Mouse (Mus musculus) spleen, adult 18-20 months (tissue): ENCODE data around the gene Ddx52.
A peak's percentile ranks its signal among the peaks of the same experiment; 100 is the strongest.

Experiments used
- DNase-seq, 2 experiments: peaks; one replicate each; pipeline ENCODE4 v3.0.0; 2022; ENCODE audit warnings: mixed read lengths in 2 of 2

Gene Ddx52

DNA sequence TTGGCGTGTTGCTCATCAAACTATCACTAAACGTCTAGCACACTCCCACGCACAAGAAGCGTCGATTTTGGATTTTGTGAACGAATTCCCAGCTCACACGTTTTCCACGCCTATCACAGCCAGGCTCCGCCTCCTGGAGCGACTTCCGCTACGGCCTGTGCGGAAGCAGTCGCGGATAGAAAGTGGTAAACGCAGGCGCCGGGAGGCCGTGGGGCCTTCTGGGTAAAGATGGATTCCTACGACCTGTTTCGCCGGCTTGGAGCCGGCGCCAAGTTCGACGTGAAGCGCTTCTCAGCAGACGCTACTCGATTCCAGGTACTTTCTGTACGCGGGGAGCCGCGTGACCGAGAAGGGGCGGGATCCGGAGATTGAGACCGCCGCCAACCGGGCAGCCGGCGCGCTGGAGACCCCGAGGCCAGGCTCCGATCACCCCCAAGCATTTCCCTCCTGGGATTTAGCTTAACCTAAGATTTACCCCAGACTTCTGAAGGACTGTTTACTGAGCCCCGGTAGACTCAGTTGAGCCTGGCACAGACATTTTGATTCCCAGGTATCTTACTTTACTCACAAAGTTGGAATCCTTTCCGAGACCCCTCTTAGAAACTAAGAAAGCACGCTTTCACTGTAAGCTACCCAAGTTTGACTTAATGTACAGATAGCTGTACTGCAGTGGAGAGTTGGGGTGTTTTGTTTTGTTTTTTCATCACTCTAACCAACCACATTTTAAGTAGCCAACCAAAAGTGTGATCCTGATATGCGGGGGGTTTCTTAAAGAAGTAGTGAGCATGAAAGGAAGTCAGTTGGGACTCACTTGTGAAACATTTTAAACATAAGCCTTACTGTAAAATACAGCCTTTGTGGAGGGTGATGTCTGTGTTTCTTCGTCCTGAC is at the start of gene Ddx52:
Ddx52 (plus strand) TSS at position 113 of the 891 bp plus-strand sequence.
- DNase-seq, result peak; percentile 72 to 80

DNA sequence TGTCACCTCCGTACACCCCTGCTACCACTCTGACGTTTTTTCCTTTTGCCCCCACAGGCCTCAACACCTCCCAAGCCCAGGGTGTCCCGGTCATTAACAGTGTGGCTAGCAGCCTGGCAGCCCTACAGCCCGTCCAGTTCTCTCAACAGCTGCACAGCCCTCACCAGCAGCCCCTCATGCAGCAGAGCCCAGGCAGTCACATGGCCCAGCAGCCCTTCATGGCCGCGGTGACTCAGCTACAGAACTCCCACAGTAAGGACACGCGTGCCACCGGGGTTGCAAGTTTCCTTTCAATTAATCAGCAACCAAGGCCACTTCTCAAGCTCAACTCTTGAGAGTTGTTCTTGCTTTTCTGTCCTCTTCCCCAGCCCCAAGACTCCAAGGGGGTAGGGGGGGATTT is 48.5 kb upstream of the Ddx52 start:
- DNase-seq, result no peak

DNA sequence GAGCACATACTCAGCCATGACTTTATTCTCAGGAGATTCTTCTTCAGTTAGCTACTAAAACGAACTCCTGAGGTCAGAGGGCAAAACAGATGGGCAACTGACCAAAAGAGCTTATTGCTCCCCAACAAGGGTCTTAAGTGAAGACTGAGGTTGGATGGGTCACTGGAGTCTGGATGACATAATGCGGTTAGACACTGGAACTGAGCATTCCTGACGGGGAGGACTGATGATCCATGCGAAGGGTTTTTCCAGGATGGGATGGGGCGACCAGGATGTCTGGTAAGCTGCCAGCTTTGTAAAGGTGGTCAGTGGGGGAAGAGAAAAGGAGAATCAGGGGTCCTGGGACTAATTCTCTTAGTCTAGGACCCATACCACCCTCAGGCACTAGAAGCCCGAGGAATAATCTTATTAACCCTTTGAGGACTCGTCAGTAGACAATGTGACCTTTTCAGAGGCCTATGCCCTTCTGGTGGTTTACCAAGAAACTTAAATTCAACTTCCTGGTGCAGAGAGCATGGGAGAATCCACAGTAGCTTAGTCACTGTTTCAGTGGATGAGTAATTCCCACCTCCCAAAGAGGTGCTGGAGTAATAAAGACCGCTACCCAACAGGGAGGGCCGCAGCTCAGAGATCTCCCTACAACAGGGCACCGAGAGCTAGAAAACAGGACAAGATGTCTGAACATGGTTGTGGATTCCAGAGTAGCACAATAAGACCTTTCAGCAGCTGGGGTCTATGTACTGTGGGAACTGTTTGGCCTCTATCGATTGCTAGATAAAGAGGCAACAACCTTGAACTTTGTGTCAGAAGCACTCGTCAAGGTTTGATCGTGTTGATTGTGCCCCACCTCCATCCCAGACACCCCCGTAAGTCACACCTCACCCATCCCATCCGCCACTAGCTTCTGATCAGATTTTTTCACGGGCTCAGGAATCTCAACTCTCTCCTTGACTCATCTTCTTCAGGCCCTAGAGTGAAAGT is 45.1 kb upstream of the Ddx52 start:
- DNase-seq, result no peak

DNA sequence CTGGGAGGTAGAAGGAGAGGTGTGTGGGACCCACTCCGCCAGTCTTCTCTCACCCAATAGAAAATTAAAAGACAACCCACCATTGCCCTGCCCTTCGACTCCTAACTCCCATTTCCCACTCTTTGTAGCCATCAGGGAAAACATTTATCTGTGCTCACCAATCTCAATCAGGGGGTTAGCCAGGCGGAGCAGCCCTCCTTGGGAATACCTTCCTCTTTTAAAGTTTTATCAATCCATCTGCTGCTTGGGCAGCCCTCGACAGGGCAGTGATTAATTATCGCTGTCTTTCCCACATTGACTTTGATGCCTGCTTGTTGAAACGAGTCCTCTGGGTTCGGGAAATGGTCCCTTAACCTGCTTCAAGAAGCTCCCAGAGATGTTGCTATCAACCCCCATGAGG is 44.3 kb upstream of the Ddx52 start:
- DNase-seq, result no peak

DNA sequence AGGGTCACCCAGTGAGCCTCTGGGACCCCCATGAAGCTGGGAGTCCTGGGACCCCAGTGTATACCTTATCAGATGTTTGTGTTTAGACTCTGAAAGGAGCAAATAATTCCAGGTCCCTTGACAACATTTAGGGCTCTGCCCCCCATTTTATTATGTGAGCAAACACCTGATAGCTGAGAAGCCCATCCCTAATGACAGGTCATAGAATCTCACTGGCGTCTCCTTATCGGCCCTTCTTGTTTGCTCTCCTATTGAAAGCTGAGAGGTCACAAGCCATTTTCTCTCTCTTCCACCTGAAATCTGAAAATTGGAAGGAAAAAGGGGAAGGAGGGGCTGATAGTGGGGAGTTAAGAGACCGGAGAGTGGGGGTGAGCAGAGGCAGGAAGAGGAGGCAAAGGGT is 39.0 kb upstream of the Ddx52 start:
- no peak for DNase-seq

DNA sequence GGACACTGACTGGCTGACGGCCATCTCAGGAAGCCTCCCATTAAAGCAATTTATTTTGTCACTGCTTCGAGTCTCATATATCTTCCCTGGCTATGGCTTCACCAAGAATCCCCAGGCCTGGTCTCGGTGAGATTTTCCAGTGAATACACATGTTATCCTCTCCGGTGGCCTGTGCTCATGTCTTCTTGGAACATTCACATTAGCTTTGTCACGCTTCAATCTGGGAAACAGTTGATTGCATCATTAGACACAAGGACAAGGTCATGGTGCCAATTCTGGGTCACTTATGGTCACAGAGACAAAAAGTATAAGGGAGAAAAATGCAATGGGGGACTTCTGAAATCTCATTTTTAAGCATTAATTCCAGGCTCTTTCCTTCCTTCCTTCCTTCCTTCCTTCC is 36.1 kb upstream of the Ddx52 start:
- DNase-seq, result no peak

DNA sequence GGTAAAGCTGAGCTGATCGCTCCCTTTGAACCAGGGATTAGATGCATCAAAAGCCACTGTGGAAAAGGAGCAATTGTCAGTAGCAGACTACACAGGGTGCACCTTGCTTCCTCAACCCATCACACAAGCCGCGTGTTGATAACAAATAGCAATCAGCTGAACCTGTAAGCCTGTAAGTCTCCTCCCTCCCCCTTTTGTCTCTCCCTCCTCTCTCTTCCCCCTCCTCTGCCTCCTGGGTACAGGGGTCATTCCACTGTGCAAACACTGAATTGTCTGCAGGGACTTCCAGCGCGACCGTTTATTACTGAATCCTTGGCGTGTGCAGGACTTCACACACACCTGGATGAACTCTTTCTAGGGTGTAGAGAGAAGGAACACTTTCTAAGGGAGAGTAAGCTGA is 33.5 kb upstream of the Ddx52 start:
- no peak for DNase-seq

DNA sequence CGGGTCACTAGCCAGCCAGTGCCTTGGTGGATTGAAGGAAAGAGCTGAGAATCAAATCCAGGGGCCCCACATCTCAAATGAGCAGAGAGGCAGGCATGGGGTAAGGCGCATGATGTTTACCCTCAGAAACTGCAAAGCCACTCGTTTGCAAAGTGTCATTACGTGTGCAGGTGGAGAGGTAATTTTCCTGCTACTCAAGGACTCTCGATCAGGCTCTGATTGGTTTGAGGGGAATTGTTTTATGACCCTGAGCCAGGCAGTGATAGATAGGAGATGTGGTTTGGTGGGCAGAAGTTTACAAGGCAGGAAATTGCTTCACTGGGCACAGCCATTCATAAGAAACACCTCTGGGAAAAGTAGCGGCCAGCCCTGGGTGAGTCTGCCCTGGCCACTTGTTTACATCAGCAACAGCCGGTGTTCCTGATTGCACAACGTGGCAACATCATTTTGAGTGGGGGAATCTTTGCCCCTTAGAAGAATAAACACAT is 28.0 kb upstream of the Ddx52 start:
- DNase-seq, result no peak

DNA sequence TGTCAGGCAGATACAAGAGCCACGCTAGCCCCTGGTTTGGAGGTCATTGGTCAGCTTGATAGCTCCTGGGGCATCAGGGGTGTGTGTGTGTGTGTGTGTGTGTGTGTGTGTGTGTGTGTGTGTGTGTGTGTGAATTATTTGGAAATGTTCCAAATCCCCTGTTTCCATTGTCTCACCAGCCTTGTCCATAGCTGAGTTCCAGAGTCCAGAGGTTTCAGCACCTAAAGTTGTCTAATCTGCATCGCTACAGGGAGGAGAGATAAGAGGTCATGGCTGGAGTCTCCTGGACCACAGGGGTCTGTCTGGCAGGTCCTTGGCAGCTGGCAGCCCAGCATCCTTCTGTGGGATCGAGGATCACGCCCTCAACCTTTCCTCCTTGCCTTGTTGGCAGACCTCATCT is 27.4 kb upstream of the Ddx52 start:
- no peak for DNase-seq

DNA sequence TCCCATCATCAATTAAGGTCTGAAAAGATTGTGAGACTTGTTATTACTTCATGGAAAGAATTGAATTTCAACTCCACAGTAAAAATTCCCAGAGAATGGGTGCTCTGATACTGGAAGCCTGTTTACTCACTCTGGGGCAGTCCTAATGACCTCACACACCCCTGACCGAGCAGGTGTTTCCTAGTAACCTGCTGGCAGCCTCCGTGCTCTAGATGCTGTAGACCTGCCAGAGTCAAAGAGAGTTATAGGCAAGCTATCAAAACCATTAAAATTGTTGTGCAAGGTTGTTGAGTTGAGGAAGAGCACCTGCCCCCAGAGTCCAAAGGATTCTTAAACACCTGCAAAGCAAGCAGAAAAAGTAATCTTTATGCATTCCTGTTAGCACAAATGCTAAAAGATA is 19.3 kb upstream of the Ddx52 start:
- no peak for DNase-seq

DNA sequence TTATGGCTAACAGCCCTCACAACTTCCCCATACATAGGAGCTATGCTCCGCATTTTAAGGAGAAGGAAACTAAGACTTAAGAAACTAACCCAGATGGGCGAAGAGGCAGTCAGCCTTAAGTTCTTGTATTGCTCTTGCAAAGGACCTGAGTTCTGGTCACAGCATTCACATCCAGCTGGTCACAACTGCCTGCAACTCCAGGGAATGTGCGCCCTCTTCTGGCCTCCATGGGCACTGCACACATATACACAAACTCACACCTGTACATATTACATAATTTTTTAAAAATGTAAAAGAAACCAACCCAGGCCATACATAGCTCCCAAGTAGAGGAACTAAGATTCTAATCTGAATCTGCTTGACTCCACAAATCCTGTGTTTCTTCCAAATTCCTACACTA is 14.8 kb upstream of the Ddx52 start:
- peak in 1 of 2 experiments; percentile 13 for DNase-seq

DNA sequence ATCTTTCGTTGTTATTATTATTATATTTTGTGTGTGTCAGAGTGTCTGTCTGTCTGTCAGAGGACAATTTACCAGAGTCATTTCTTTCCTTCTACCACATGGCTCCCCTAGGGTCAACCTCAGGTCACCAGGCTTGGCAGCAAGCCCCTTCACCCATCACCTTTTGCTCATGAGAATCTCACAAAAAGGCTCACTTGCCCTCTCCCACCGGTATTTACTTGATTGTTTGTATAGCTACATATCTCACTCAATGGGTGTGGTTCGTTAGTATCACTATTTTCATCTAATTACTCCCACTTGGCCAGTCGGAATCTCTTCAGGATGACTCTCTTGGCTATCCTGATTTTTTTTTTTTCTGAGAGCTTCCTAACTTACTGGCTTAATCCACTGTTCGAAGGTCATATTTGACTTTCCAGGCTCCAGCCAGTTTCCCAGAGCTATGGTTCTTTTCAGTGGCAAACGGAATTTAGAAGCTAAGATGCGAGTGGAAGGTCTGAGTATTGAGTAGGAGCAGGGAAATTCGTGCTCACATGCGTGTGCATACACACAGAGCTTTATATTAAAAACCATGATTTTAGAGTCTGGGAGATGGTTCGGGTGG is 9.3 kb upstream of the Ddx52 start:
- no peak for DNase-seq

DNA sequence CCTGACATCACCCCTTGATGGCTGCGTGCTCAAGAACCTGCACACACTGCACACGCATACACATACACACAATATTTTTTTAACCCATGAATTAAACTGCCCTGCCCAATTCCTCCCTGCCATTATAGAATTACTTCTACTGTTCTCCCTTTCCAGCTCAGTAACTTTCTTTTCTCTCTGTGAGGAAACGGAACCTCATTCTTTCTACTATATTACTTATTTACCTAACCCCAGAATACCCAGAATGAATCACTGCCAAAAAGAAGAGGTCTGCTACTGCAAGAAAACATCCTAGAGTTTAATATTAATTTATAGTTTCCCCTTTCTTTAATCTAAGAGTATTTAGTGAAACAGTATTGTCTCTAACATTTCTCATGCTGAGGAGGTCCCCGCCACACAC is 8.5 kb upstream of the Ddx52 start:
- no peak for DNase-seq

DNA sequence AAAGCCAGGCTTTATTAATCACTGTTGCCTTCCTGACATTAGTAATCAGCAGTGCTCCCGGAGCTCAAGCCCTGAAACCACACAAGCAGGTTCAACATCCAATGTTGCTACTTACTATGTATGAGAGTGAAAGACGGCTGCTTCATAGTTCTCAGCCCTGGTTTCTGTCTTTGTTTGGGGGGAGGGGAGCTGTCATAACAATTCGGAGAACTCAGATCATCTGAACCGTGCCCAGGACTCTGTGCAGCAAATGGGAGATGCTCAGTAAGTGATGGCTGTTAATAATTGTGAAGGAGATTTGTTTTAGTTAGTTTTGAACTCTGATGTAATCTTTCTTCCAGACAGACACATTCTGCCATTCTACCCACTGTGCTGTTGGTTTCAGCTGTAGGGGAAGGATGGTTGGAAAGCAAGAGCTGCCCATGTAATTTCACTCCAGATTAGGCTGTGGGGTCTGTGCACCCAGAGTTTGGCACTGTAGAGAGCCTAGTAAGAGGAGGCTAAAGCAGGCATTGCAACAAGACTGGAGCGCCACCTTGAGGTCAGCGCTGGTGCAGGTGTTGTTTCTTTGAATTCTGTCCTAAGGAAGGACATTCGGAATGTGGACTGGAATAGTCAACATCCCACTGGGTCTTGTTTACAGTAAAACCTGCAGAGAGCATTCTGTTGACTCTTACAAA is 5.7 kb upstream of the Ddx52 start:
- DNase-seq, result peak; percentile 28 to 71

DNA sequence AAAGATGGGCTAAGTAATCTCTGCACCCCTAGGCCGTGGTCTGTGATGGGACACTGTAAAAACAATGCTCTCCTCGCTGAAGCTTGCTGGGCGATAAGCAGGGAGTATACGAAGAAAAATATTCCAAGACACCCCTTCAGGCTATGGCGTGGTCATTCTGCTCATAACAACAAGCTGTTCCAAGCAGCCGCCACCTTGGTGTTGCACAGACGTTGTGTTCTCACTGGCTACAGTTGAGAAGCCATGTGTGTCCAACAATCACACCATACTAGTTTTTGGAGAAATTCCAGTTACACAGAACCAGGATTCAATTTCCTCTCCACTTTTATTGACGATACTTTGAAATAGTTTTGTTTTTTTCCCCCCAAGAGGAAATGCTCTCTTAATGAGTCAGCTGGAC is 3.3 kb upstream of the Ddx52 start:
- no peak for DNase-seq

DNA sequence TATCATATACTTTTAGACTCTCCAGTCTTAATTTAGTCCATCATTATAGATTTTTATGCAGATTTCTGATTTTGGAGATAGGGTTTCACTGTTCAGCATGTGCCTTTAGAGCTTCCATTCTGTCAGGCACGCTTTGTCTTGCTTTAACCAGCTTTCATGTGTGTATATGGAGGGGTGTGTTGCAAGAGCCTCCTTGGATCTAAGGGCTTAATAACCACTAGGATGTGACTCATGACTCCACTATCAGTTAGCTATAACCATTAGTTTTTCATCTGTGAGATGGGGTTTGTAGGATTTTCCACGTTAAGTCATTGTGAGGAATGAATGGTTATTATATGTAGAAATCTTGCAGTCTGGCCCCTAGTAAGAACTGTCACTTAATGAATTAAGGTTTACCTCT is 15.0 kb downstream of the Ddx52 start:
- DNase-seq, result no peak

DNA sequence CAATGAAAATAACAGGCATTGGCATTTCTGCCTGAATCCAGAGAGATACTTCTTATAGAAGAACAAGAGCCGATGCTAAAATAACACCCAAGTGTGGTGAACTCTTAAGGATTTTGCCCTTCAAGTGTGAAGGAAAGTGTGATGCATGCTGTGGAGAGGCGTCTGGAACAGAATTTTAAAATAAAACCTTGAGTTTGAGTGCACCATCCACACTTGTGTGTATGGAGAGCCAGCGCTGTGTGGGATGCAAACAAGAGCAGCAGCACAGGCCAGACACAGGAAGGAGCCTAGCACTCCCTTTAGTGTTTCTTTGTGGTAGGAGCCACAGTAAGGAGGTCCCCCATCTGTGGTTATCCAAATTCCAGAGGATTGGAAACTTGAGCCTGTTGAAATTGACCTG is 20.1 kb downstream of the Ddx52 start:
- no peak for DNase-seq

DNA sequence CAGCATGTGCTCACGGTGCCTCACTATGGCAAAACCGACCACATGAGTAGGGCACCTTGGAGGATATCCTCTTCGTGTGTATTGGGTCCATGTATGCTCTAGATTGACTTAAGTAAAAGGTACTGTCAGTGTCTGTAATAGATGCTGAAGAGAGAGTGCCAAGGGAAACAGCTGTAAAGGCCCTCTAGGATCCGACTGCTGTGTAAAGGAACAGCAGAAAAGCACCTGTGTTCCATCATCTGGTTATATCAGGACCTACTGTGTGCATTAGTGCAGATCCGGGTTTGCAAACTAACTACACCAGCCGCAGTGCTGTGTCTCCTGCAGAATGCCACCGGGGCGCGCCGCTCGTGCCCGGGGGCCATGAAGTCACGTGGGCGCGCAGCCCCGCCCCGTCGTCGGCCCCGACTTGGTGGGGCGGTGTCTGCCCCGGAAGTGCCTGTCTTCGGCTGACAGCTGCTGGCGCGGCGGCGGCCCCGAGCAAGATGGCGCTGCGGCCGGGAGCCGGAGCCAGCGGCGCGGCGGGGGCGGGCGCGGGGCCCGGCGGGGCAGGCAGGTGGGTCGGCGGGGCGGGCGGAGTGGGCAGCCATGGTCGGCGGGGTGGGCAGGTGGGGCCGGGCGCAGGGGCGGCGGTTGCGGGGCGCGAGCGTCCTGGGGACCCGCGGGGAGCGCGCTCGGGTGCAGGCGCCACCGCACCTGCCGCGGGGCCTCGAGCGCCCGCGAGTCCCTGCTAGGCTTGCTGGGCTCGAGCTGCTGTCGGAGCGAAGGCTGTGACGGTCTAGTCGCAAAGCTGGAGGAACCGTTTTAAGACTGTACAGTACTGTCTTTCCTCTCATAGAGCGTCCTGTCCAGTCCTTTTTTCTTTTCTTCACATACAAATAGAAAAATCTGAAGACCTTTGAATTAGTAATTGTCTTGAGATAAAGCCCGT is 22.4 kb downstream of the Ddx52 start, which contains the start of gene Synrg:
Synrg (plus strand) TSS at position 438 of the 931 bp plus-strand sequence.
- DNase-seq, result peak; percentile 86 to 96

DNA sequence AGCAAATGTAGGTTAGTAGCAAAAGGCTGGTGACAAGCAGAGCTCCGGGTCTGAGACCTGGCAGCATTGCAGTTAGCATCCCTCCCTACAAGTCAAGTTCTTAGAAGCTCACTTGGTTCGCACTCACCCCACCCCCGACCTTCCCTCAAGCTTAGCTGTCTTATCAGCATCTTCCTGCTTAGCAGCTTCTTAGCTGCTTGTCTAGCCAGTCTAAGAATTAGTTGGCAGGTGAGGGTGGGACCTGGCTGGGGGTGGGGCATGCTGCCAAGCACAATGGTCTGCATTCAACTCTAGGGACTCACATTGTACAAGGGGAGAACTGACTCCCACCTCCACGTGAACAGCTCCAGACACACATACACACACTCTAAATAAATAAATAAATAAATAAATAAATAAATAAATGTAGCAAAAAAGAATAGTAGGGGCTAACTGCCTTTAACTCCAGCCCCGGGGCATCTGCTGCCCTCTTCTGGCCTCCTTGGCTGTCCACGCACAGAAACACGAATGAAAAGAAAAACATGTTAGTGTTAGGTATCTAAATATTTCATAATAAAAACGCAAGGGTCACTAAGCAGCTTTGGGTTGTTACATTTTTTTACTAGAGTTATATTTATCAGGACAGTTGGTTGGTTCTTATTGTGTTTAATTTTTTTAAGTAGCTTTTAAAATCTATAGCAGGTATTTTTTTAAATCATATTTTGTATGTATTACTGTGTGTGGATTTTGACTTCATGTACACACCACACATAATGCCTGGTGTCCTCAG is 25.8 kb downstream of the Ddx52 start:
- no peak for DNase-seq

DNA sequence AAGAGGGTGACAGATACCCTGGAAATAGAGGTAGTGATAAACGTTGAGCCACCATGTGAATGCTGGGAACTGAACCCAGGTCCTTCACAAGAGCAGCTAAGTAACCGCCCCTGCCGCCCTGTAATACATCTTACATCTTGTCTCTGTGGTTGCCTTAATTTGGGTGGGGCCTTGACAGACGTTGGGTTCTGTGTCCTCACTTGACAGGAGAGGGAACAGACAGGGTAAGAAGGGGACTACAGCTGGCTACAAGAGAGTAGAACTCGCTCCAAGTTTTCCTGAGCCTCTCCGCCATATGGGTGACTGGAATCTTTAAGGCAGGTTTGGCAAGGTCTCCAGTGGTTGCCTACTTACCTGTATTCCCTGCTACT is 26.3 kb downstream of the Ddx52 start:
- DNase-seq, result no peak

DNA sequence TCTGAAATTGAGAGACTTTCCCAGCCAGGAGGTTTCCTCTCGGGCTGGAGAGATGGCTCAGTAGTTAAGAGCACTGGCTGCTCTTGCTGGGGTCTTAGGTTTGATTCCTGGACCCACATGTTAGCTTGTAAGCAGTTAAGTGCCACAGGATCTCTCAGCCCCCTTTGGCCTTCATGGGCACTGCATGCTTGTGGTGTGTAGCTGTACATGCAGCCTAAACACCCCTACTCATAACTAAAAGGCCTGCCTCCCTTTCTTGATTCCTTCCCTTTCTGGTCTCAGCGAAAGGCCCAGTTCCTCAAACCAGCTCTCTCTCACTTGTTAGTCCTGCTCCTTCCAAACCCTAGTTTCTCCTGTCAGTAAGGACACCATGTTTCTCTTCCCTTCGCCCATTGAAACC is 27.2 kb downstream of the Ddx52 start:
- no peak for DNase-seq
